Mouse (Mus musculus): ENCODE results near the gene M1ap.

GRCm38 (mm10) chr6:83014482-83015466, 68.1 kb downstream of the M1ap start:
- TF ChIP-seq CTCF (IDR thresholded peaks at IDR 0.05; ENCODE audit: low read depth), result no peak
- no peak for TF ChIP-seq EP300 (optimal IDR thresholded peaks at IDR 0.05)
